Mouse (Mus musculus) lung, adult 2 months (tissue): Measurements from ENCODE around the gene Apobec1.

Experiments
- CTCF ChIP-seq: fragments of 200-500 bp; IDR thresholded peaks from 2 replicates; pipeline ENCODE4 v1.5.1; 2011; ENCODE audit warnings: mild to moderate bottlenecking, low read length, control low read depth; ENCODE audit not compliant: insufficient read depth
- POLR2A ChIP-seq: fragments of 200-500 bp; IDR thresholded peaks from 2 replicates; pipeline ENCODE4 v1.6.1; 2011; ENCODE audit warnings: low read depth, mild to moderate bottlenecking, control low read depth, low read length, borderline replicate concordance; ENCODE audit errors: extremely low read depth

DNA sequence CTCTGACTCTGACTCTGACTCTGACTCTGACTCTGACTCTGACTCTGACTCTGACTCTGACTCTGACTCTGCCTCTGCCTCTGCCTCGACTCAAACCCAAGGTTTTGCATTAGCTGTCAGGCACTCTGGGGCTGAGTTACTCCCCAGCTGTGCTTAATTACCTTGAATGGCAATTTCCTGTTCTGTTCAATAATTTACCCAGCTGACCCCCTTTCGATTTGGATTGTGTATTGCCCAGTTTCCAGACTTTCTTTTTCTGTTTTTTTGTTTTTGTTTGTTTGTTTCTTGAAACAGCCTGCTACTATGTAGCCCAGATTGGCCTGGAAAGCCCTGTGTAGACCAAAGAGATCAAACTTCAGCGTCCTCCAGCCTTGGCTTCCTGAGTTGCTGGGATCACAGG is 13.8 kb upstream of the Apobec1 start:
- TF ChIP-seq CTCF (no peak), POLR2A (no peak)
